Mouse (Mus musculus) ES-E14 (cell line): ENCODE measurements at regions not wholly inside any gene's neighbourhood (a gene's known extent, or its start where the extent isn't known, plus 50 kb on each side); places are given as distances from the start of the nearest gene placed in this dataset.

Source experiments
- CHD2 ChIP-seq: IDR thresholded peaks from 2 replicates; pipeline ENCODE4 v1.6.1; 2014; ENCODE audit warnings: mild to moderate bottlenecking, low read depth, low read length, inconsistent platforms
- HCFC1 ChIP-seq: IDR thresholded peaks from 2 replicates; pipeline ENCODE4 v1.6.1; 2012; ENCODE audit warnings: low read length, inconsistent platforms, borderline replicate concordance; ENCODE audit not compliant: insufficient read depth
- MAFK ChIP-seq: IDR thresholded peaks from 2 replicates; pipeline ENCODE4 v1.6.1; 2014; ENCODE audit warnings: mild to moderate bottlenecking, low read depth, low read length, inconsistent platforms; ENCODE audit not compliant: insufficient read depth
- ZC3H11A ChIP-seq: IDR thresholded peaks from 2 replicates; pipeline ENCODE4 v1.6.1; 2012; ENCODE audit warnings: low read depth, mild to moderate bottlenecking, inconsistent platforms, low read length, borderline replicate concordance
- ZNF384 ChIP-seq: IDR thresholded peaks from 2 replicates; pipeline ENCODE4 v1.6.1; 2012; ENCODE audit warnings: low read depth, low read length, inconsistent platforms

GRCm38 (mm10) chr2:63668784-63669183, 429.1 kb downstream of the Fign start:
- TF ChIP-seq ZC3H11A (no peak), ZNF384 (no peak), HCFC1 (no peak), MAFK (no peak), CHD2 (no peak)
